ENCODE assay signal across 10 mouse cellular contexts in genomic region chr17:34093199-34093874, GRCm38 (mm10). TPM values are rescaled to one million over a fixed set of nuclear protein-coding genes. Genes with fewer than 3 reads are reported as not detected.
DNase-seq lines count a peak whose midpoint lies in the region; ATAC-seq lines count a peak whose summit lies in the region.
"Had no signal": no experiment of that assay in that cellular context is flagged by ENCODE, and none has a peak within 500 bp of the region (broad histone marks: within the 10 kb centered on the region; RNA-seq: fewer than 3 reads in every experiment).

No protein-coding gene starts in this region.

- no peaks in the 10 kb centered on the region for H3K27me3 ChIP-seq in kidney, embryonic 15.5 days
- no peaks in the 10 kb centered on the region for H3K27me3 ChIP-seq in neural tube, embryonic 12.5 days (replicated peaks)
- H3K27me3 ChIP-seq in forebrain, embryonic 15.5 days: no peaks in the 10 kb centered on the region

- no peaks in the 10 kb centered on the region for H3K9me3 ChIP-seq in kidney, embryonic 15.5 days (replicated peaks)
- H3K9me3 ChIP-seq in neural tube, embryonic 12.5 days: no peaks in the 10 kb centered on the region; the same call in 1 of the 2 replicates
- H3K9me3 ChIP-seq in forebrain, embryonic 15.5 days: no peaks in the 10 kb centered on the region

- H3K36me3 ChIP-seq in kidney, embryonic 15.5 days: no peaks in the 10 kb centered on the region
- no peaks in the 10 kb centered on the region for H3K36me3 ChIP-seq in neural tube, embryonic 12.5 days
- H3K36me3 ChIP-seq in forebrain, embryonic 15.5 days: no peaks in the 10 kb centered on the region

- peaks cover 9% of the 10 kb centered on the region for H3K4me1 ChIP-seq in kidney, embryonic 15.5 days
- no peaks in the 10 kb centered on the region for H3K4me1 ChIP-seq in neural tube, embryonic 12.5 days
- no peaks in the 10 kb centered on the region for H3K4me1 ChIP-seq in forebrain, embryonic 15.5 days

- no peak overlapping the region for H3K9ac ChIP-seq in kidney, embryonic 15.5 days
- H3K9ac ChIP-seq in neural tube, embryonic 12.5 days: no peak overlapping the region
- H3K9ac ChIP-seq in forebrain, embryonic 15.5 days (replicated peaks): no peak overlapping the region
- H3K9ac ChIP-seq: liver, embryonic 14.5 days had no signal

- H3K4me2 ChIP-seq in kidney, embryonic 15.5 days: peak overlapping the region; percentile 37
- 0 out of 2 replicates have a peak overlapping the region, but pooled peaks have one; percentile 18 for H3K4me2 ChIP-seq in neural tube, embryonic 12.5 days (replicated peaks)
- no peak overlapping the region for H3K4me2 ChIP-seq in forebrain, embryonic 15.5 days (replicated peaks)

- H3K27ac ChIP-seq in kidney, embryonic 15.5 days: peak overlapping the region; percentile 52; the same call in 1 of the 2 replicates
- H3K27ac ChIP-seq in neural tube, embryonic 12.5 days: no peak overlapping the region
- no peak overlapping the region for H3K27ac ChIP-seq in forebrain, embryonic 15.5 days (replicated peaks)
- H3K27ac ChIP-seq: liver, embryonic 14.5 days had no signal

- DNase-seq in kidney, adult 8-10 months: no peak
- peak; percentile 70 for DNase-seq in NIH3T3 (ENCODE audit: low read depth)
- peak; percentile 83 for DNase-seq in forelimb bud, embryonic 11.5 days (ENCODE audit: low read depth, low spot score)
- DNase-seq in adrenal gland, adult (ENCODE audit: inconsistent age in 2 of 2, low spot score in 1 of 2): no peak

- ATAC-seq in kidney, embryonic 15.5 days (replicated peaks; ENCODE audit: low FRiP score): peak; percentile 83
- ATAC-seq in neural tube, embryonic 12.5 days (ENCODE audit: low FRiP score, low read depth): no peak
- ATAC-seq in erythroid progenitor cell, adult 5-6 weeks (replicated peaks; ENCODE audit: low FRiP score, poor library complexity, severe bottlenecking): no peak
- no peak for ATAC-seq in forebrain, embryonic 15.5 days (replicated peaks)

- 0 out of 2 replicates have a peak overlapping the region, but pooled peaks have one; percentile 11 for H3K4me3 ChIP-seq in kidney, embryonic 15.5 days (replicated peaks)
- H3K4me3 ChIP-seq in neural tube, embryonic 12.5 days: no peak overlapping the region
- no peak overlapping the region for H3K4me3 ChIP-seq in forebrain, embryonic 15.5 days
- H3K4me3 ChIP-seq: erythroblast, embryonic 14.5 days had no signal

- WGBS in kidney, embryonic 15.5 days: 16% methylated on average over 7 of the region's 7 CpGs
- WGBS in neural tube, embryonic 12.5 days: 37% methylated on average over 7 of the region's 7 CpGs
- WGBS in forebrain, embryonic 15.5 days: 33% methylated on average over 7 of the region's 7 CpGs

RNA-seq across cellular contexts. Expression of gene H2-Oa, which starts 1.2 kb away (rescaled TPM):
- 0.39 and 0.64 TPM in 2 replicates for polyA plus RNA-seq in kidney, embryonic 15.5 days (2015; fragmentation: Nextera tagmentation; extraction: Ambion mirVana)
- polyA plus RNA-seq in neural tube, embryonic 12.5 days (2016; fragmentation: Nextera tagmentation; extraction: Ambion mirVana): 0.44 and 0.50 TPM in 2 replicates
- total RNA-seq in erythroid progenitor cell, adult 5-6 weeks (2015; ENCODE audit: low replicate concordance): not detected in 2 replicates
- 0.39 and 1.5 TPM in 2 replicates for total RNA-seq in erythroid progenitor cell, adult 5-6 weeks (2017; ENCODE audit: low replicate concordance)
- polyA plus RNA-seq in forebrain, embryonic 15.5 days (2015; fragmentation: Nextera tagmentation; extraction: Ambion mirVana): 0.15 TPM in 1 of 2 replicates, not detected in the other

RNA-seq across cellular contexts. Expression of gene H2-DMa, which starts 26.0 kb away (rescaled TPM):
- 14.8 and 15.9 TPM in 2 replicates for polyA plus RNA-seq in kidney, embryonic 15.5 days (2015; fragmentation: Nextera tagmentation; extraction: Ambion mirVana)
- 12.3 and 15.0 TPM in 2 replicates for polyA plus RNA-seq in neural tube, embryonic 12.5 days (2016; fragmentation: Nextera tagmentation; extraction: Ambion mirVana)
- total RNA-seq in erythroid progenitor cell, adult 5-6 weeks (2015; ENCODE audit: low replicate concordance): 14.4 and 17.2 TPM in 2 replicates
- total RNA-seq in erythroid progenitor cell, adult 5-6 weeks (2017; ENCODE audit: low replicate concordance): 12.3 and 20.4 TPM in 2 replicates
- 12.9 and 13.0 TPM in 2 replicates for polyA plus RNA-seq in forebrain, embryonic 15.5 days (2015; fragmentation: Nextera tagmentation; extraction: Ambion mirVana)

RNA-seq across cellular contexts. Expression of gene Brd2, which starts 29.1 kb away (rescaled TPM):
- 135 and 140 TPM in 2 replicates for polyA plus RNA-seq in kidney, embryonic 15.5 days (2015; fragmentation: Nextera tagmentation; extraction: Ambion mirVana)
- polyA plus RNA-seq in neural tube, embryonic 12.5 days (2016; fragmentation: Nextera tagmentation; extraction: Ambion mirVana): 135 and 141 TPM in 2 replicates
- 199 and 208 TPM in 2 replicates for total RNA-seq in erythroid progenitor cell, adult 5-6 weeks (2015; ENCODE audit: low replicate concordance)
- total RNA-seq in erythroid progenitor cell, adult 5-6 weeks (2017; ENCODE audit: low replicate concordance): 191 and 208 TPM in 2 replicates
- 132 and 133 TPM in 2 replicates for polyA plus RNA-seq in forebrain, embryonic 15.5 days (2015; fragmentation: Nextera tagmentation; extraction: Ambion mirVana)

RNA-seq across cellular contexts. Expression of gene H2-DMb2, which starts 49.8 kb away (rescaled TPM):
- polyA plus RNA-seq in kidney, embryonic 15.5 days (2015; fragmentation: Nextera tagmentation; extraction: Ambion mirVana): 22.6 and 25.3 TPM in 2 replicates
- 0.17 and 0.23 TPM in 2 replicates for polyA plus RNA-seq in neural tube, embryonic 12.5 days (2016; fragmentation: Nextera tagmentation; extraction: Ambion mirVana)
- total RNA-seq in erythroid progenitor cell, adult 5-6 weeks (2015; ENCODE audit: low replicate concordance): 3.2 and 4.6 TPM in 2 replicates
- total RNA-seq in erythroid progenitor cell, adult 5-6 weeks (2017; ENCODE audit: low replicate concordance): 2.0 and 2.8 TPM in 2 replicates
- 1.0 and 1.4 TPM in 2 replicates for polyA plus RNA-seq in forebrain, embryonic 15.5 days (2015; fragmentation: Nextera tagmentation; extraction: Ambion mirVana)
- polyA plus RNA-seq: erythroblast, embryonic 14.5 days had no signal

RNA-seq across cellular contexts. Expression of gene Col11a2, which starts 54.1 kb away (rescaled TPM):
- 2.2 and 6.6 TPM in 2 replicates for polyA plus RNA-seq in kidney, embryonic 15.5 days (2015; fragmentation: Nextera tagmentation; extraction: Ambion mirVana)
- 5.7 and 6.3 TPM in 2 replicates for polyA plus RNA-seq in neural tube, embryonic 12.5 days (2016; fragmentation: Nextera tagmentation; extraction: Ambion mirVana)
- total RNA-seq in erythroid progenitor cell, adult 5-6 weeks (2015; ENCODE audit: low replicate concordance): 0.36 and 0.42 TPM in 2 replicates
- total RNA-seq in erythroid progenitor cell, adult 5-6 weeks (2017; ENCODE audit: low replicate concordance): 2.1 and 2.9 TPM in 2 replicates
- 2.0 and 2.1 TPM in 2 replicates for polyA plus RNA-seq in forebrain, embryonic 15.5 days (2015; fragmentation: Nextera tagmentation; extraction: Ambion mirVana)

Comparison
In these comparisons a context has a peak if more than half of its experiments do, and no peak if none do; other contexts are left out.
1. DNase-seq: peak in NIH3T3 (single experiment) and forelimb bud, embryonic 11.5 days (single experiment); none in kidney, adult 8-10 months (0 of 2) and adrenal gland, adult (0 of 2).